Mouse (Mus musculus): ENCODE results near the gene Fam120c.

DNA sequence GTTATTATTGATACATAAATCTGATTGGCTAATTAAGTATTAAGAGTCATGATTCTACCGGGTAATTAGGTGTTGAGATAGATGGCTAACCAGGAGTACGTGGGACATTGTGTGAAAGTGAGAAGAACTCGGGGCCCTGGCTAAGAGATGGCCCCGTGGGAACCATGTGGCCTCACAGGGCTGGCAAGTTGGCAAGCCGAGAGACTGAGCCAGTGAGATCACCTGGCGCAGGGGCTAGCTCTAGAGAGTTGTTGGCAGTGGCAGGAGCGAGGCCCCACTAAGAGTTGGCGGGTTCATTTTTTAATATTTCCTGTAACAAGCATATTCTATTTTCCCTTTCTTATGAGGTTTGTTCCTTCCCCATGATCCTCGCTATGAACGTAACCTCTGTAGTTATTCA lies 74.8 kb downstream of the Fam120c start:
- TF ChIP-seq CTCF (IDR thresholded peaks at IDR 0.05; ENCODE audit: borderline replicate concordance, control insufficient read depth, extremely low read depth, insufficient read depth, low read length, poor library complexity) (no peak), POLR2A (IDR thresholded peaks at IDR 0.05; ENCODE audit: control insufficient read depth, extremely low read depth, insufficient read depth, low read length, poor library complexity) (no peak)
